Mouse (Mus musculus): ENCODE results near the gene Mta3. TPM values are rescaled to one million over a fixed set of nuclear protein-coding genes. Genes with fewer than 3 reads are reported as not detected.
A peak's percentile ranks its signal among the peaks of the same experiment; 100 is the strongest.

Gene Mta3
- total RNA-seq, 1 experiment: 52.8 TPM

DNA sequence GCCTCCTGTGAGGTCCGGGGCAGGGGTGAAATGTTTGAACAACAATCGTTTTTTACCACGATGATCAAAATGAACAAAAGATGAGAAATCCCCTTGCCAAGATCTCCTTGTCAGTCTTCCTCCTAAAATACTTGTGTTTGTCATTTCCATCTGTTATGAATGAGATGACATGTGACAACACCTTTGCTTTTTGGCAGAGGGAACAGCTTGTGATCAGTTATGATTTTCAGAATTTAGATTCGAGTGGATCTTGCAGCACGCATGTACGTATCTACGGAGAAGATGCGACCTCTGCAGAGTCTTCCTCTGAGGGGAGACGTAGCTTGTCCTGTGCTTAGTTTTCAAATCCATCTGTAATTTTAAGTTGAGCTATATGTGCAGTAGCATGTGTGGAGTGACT lies 66.1 kb downstream of the Mta3 start:
- in situ Hi-C loops (cut with MboI; ENCODE audit: low sequenced_read_pairs in 2 of 2, unreplicated experiment in 2 of 2): no loop called here
- TF ChIP-seq ZNF384 (IDR thresholded peaks at IDR 0.05; ENCODE audit: low read depth, low read length) (no peak), ZC3H11A (IDR thresholded peaks at IDR 0.05; ENCODE audit: borderline replicate concordance, low read depth, low read length) (no peak), HCFC1 (IDR thresholded peaks at IDR 0.05; ENCODE audit: borderline replicate concordance, insufficient read depth, low read length) (no peak), CHD2 (IDR thresholded peaks at IDR 0.05; ENCODE audit: low read depth, low read length) (no peak), MAFK (IDR thresholded peaks at IDR 0.05; ENCODE audit: insufficient read depth, low read depth, low read length) (no peak)
- Histone ChIP-seq H3K4me3 (ENCODE audit: insufficient read depth in 1 of 2, low read depth in 1 of 2, low read length in 2 of 2, poor library complexity in 1 of 2, severe bottlenecking in 1 of 2) (no peak overlapping the region), H3K9ac (ENCODE audit: insufficient read depth, low read depth, low read length, poor library complexity, severe bottlenecking) (no peak overlapping the region), H3K36me3 (ENCODE audit: control insufficient read depth, insufficient read depth, low read length, poor library complexity, severe bottlenecking) (peaks cover 23% of the 10 kb centered on the region), H3K27ac (ENCODE audit: insufficient read depth, low read depth, low read length, poor library complexity, severe bottlenecking) (no peak overlapping the region), H3K4me1 (ENCODE audit: control insufficient read depth in 2 of 2, insufficient read depth in 2 of 2, low read length in 2 of 2, poor library complexity in 1 of 2) (peaks cover 0 to 8% of the 10 kb centered on the region in 2 experiments; a peak in 1 of 4 replicates), H3K9me3 (ENCODE audit: control insufficient read depth, insufficient read depth, low read depth, low read length) (no peaks in the 10 kb centered on the region)
- no peak for DNase-seq (ENCODE audit: low read depth, low spot score)

DNA sequence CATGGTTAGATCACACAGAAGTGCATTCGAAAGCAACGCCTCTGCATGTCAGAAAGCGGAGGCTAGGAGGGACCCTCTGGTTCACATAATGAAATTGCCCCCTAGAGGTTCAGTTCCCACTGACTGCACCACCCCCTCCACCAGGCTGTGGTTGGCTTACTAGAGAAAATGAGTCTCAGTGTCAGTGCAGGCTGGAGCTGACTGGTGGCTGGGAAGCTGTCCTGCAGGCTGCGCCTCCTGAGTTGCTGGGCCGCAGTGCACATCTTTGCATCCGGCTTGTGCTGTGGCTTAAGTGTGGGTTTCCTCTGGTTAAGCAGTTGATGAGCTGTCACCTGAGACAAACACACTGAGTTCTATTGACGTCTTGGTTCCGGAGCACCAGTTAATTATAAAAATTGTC lies 66.7 kb downstream of the Mta3 start:
- in situ Hi-C loops (cut with MboI; ENCODE audit: low sequenced_read_pairs in 2 of 2, unreplicated experiment in 2 of 2): no loop called here
- H3K9me3 ChIP-seq (ENCODE audit: control insufficient read depth, insufficient read depth, low read depth, low read length): no peaks in the 10 kb centered on the region
- H3K9ac ChIP-seq (ENCODE audit: insufficient read depth, low read depth, low read length, poor library complexity, severe bottlenecking): no peak overlapping the region
- H3K36me3 ChIP-seq (ENCODE audit: control insufficient read depth, insufficient read depth, low read length, poor library complexity, severe bottlenecking): peaks cover 21% of the 10 kb centered on the region
- no peak overlapping the region for H3K4me3 ChIP-seq (ENCODE audit: insufficient read depth in 1 of 2, low read depth in 1 of 2, low read length in 2 of 2, poor library complexity in 1 of 2, severe bottlenecking in 1 of 2)
- H3K27ac ChIP-seq (ENCODE audit: insufficient read depth, low read depth, low read length, poor library complexity, severe bottlenecking): no peak overlapping the region
- TF ChIP-seq ZC3H11A (IDR thresholded peaks at IDR 0.05; ENCODE audit: borderline replicate concordance, low read depth, low read length): no peak
- no peak for TF ChIP-seq CHD2 (IDR thresholded peaks at IDR 0.05; ENCODE audit: low read depth, low read length)
- TF ChIP-seq ZNF384 (IDR thresholded peaks at IDR 0.05; ENCODE audit: low read depth, low read length): no peak
- TF ChIP-seq HCFC1 (IDR thresholded peaks at IDR 0.05; ENCODE audit: borderline replicate concordance, insufficient read depth, low read length): no peak
- TF ChIP-seq MAFK (IDR thresholded peaks at IDR 0.05; ENCODE audit: insufficient read depth, low read depth, low read length): no peak
- DNase-seq (ENCODE audit: low read depth, low spot score): no peak
- peaks cover 0 to 11% of the 10 kb centered on the region in 2 experiments; a peak in 1 of 4 replicates for H3K4me1 ChIP-seq (ENCODE audit: control insufficient read depth in 2 of 2, insufficient read depth in 2 of 2, low read length in 2 of 2, poor library complexity in 1 of 2)

DNA sequence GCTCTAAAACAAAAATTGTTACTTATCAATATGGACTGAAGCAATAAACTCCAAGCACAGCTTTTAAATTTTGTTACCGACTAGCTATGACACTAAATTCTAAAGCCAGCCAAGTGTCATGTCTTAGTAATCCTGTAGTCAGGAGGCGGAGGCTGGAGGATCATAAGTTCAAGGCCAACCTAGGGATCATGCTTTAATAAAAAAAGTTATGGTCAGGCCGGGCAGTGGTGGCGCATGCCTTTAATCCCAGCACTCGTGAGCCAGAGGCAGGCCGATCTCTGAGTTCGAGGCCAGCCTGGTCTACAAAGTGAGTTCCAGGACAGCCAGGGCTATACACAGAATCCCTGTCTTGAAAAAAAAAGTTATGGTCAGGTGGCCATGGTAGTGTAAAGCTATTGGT lies 71.0 kb downstream of the Mta3 start:
- no peak overlapping the region for H3K9ac ChIP-seq (ENCODE audit: insufficient read depth, low read depth, low read length, poor library complexity, severe bottlenecking)

DNA sequence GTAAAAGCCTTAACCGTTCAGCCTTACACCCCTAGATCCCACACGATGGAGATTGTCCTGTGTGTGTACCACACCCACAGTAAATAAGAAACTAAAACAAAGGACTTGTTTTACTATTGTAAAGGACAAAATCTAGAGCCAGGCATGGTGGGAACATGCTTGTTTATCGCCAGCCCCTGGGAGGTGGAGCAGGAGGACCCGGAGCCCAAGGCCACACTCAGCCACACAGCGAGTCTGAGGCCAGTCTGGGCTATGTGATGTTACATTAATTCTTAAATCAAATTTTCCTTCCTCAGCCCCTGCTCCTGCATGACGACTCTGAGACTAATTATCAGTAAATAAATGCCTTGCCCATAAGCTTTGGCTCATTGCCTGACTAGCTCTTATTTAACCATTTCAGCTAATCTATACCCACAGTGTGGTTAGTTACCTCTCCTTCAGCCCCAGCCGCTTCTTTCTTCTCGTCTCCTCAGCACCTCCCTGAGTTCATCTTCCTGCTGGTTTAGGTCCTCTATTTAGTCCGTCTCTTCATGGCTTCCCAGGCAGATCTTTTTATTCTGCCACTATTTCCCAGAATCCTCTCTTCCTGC lies 71.6 kb downstream of the Mta3 start:
- Histone ChIP-seq H3K36me3 (ENCODE audit: control insufficient read depth, insufficient read depth, low read length, poor library complexity, severe bottlenecking) (peaks cover 24% of the 10 kb centered on the region), H3K9me3 (ENCODE audit: control insufficient read depth, insufficient read depth, low read depth, low read length) (no peaks in the 10 kb centered on the region), H3K9ac (ENCODE audit: insufficient read depth, low read depth, low read length, poor library complexity, severe bottlenecking) (no peak overlapping the region), H3K27ac (ENCODE audit: insufficient read depth, low read depth, low read length, poor library complexity, severe bottlenecking) (no peak overlapping the region), H3K4me3 (ENCODE audit: insufficient read depth in 1 of 2, low read depth in 1 of 2, low read length in 2 of 2, poor library complexity in 1 of 2, severe bottlenecking in 1 of 2) (peak overlapping the region in 1 of 2 experiments; percentile 14; a peak in 1 of 4 replicates), H3K4me1 (ENCODE audit: control insufficient read depth in 2 of 2, insufficient read depth in 2 of 2, low read length in 2 of 2, poor library complexity in 1 of 2) (peaks cover 0 to 14% of the 10 kb centered on the region in 2 experiments; a peak in 2 of 4 replicates)
- TF ChIP-seq HCFC1 (IDR thresholded peaks at IDR 0.05; ENCODE audit: borderline replicate concordance, insufficient read depth, low read length): no peak
- no peak for TF ChIP-seq ZNF384 (IDR thresholded peaks at IDR 0.05; ENCODE audit: low read depth, low read length)
- no peak for TF ChIP-seq MAFK (IDR thresholded peaks at IDR 0.05; ENCODE audit: insufficient read depth, low read depth, low read length)
- TF ChIP-seq CHD2 (IDR thresholded peaks at IDR 0.05; ENCODE audit: low read depth, low read length): no peak
- no peak for TF ChIP-seq ZC3H11A (IDR thresholded peaks at IDR 0.05; ENCODE audit: borderline replicate concordance, low read depth, low read length)
- in situ Hi-C loops (cut with MboI; ENCODE audit: low sequenced_read_pairs in 2 of 2, unreplicated experiment in 2 of 2): no loop called here
- no peak for DNase-seq (ENCODE audit: low read depth, low spot score)

More for the DNA sequence above, 71.0 kb downstream of the Mta3 start:
- DNase-seq (ENCODE audit: low read depth, low spot score): no peak
- Histone ChIP-seq H3K4me3 (ENCODE audit: insufficient read depth in 1 of 2, low read depth in 1 of 2, low read length in 2 of 2, poor library complexity in 1 of 2, severe bottlenecking in 1 of 2) (no peak overlapping the region), H3K36me3 (ENCODE audit: control insufficient read depth, insufficient read depth, low read length, poor library complexity, severe bottlenecking) (peaks cover 24% of the 10 kb centered on the region), H3K27ac (ENCODE audit: insufficient read depth, low read depth, low read length, poor library complexity, severe bottlenecking) (no peak overlapping the region), H3K9me3 (ENCODE audit: control insufficient read depth, insufficient read depth, low read depth, low read length) (no peaks in the 10 kb centered on the region), H3K4me1 (ENCODE audit: control insufficient read depth in 2 of 2, insufficient read depth in 2 of 2, low read length in 2 of 2, poor library complexity in 1 of 2) (peaks cover 0 to 14% of the 10 kb centered on the region in 2 experiments; a peak in 2 of 4 replicates)
- TF ChIP-seq MAFK (IDR thresholded peaks at IDR 0.05; ENCODE audit: insufficient read depth, low read depth, low read length) (no peak), HCFC1 (IDR thresholded peaks at IDR 0.05; ENCODE audit: borderline replicate concordance, insufficient read depth, low read length) (no peak), ZC3H11A (IDR thresholded peaks at IDR 0.05; ENCODE audit: borderline replicate concordance, low read depth, low read length) (no peak), CHD2 (IDR thresholded peaks at IDR 0.05; ENCODE audit: low read depth, low read length) (no peak)
- in situ Hi-C loops (cut with MboI; ENCODE audit: low sequenced_read_pairs in 2 of 2, unreplicated experiment in 2 of 2): no loop called here
